Mouse (Mus musculus) ES-E14 (cell line): ENCODE data around the gene Tmtc4.

ENCODE experiments used
- CHD2 ChIP-seq: IDR thresholded peaks from 2 replicates; pipeline ENCODE4 v1.6.1; 2014; ENCODE audit warnings: mild to moderate bottlenecking, low read depth, low read length, inconsistent platforms
- HCFC1 ChIP-seq: IDR thresholded peaks from 2 replicates; pipeline ENCODE4 v1.6.1; 2012; ENCODE audit warnings: low read length, inconsistent platforms, borderline replicate concordance; ENCODE audit not compliant: insufficient read depth
- MAFK ChIP-seq: IDR thresholded peaks from 2 replicates; pipeline ENCODE4 v1.6.1; 2014; ENCODE audit warnings: mild to moderate bottlenecking, low read depth, low read length, inconsistent platforms; ENCODE audit not compliant: insufficient read depth
- ZC3H11A ChIP-seq: IDR thresholded peaks from 2 replicates; pipeline ENCODE4 v1.6.1; 2012; ENCODE audit warnings: low read depth, mild to moderate bottlenecking, inconsistent platforms, low read length, borderline replicate concordance

DNA sequence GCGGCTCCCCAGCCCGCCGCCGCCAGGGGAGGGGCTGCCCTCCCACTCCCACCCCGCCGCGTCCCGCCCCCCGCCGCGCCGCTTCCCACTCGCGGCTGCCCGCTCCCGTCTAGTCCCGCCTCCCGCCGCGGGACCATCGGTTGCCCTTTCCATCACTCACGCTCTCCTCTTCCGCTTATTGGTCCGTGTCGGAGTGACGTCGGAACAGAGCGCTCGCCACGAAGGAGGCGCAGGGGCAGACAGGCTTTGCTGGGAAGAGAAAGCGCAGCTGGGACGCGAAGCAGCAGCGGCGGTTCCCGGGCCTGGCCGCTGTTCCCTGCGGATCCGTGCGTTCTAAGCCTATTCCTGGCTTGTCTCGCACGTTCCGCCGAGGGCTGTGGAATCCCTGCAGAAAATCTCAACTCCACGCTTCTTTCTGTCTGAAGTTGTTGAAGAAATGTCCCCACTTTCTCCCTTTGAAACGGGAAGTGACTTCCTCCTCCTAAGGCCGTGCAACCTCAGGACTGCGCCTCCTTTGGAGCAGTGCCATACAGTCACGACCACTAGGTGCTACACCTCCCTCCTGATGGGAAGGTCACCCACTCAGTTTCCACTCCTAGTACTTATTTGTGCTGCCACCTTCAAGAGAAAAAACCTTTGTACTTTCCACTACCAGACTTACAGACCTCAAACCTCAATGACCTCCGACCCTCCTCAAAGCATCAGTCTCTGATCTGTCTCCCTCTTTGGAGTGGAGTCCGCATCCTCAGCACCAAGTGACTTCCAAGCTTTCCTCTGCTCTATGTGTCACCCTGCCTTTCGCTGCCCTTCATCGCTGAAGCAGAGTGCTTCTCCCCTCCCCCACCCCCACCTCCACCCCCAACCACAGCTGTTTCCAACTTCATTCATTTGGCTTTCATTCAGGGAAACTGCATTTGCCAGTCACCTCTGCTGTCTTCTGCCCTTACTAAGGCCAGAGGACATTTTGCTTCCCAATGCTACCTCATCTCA, at the start of gene Tmtc4:
- TF ChIP-seq HCFC1 (0 out of 2 replicates have a peak, but pooled peaks have one; percentile 9), CHD2 (peak; percentile 77), ZC3H11A (no peak), MAFK (no peak)
